Mouse (Mus musculus): ENCODE measurements around the gene Utrn. TPM values are rescaled to one million over a fixed set of nuclear protein-coding genes. Genes with fewer than 3 reads are reported as not detected.

The Utrn gene
- polyA plus RNA-seq, 1 experiment from 2014 or later, result 20.3 TPM

DNA sequence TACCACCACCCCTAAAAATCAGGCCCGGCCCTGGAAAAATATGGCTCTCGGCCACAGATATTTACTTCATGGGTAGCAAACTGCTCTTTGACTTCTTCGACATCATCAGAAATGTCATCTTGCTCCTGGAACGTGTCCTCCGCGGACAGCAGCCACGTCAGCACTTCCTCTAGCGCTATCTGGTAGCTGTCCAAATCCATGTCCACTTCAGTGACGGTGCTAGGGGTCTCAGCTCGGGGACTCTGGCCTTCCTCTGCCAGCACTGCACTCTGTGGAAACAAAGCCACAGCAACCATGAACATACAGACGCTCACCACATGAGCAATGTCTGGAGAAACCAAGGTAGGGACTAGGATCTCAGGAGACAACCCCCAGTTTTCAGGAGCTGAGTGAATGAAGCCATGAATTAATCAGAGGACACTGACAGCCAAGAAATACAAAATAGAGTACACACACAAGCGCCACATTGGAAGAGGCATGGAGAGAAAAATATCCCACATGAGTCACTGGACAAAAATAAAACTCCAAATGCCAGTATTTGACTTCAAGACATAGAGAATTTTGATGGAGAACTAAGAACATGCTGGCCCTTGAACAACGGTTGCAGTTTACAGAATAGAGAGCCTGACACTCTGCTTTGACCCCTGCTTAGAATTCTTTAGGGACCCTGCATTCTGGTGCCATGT is 129.7 kb downstream of the Utrn start:
- Histone ChIP-seq H3K9me3 (ENCODE audit: control insufficient read depth, low read length) (no peaks in the 10 kb centered on the region), H3K4me2 (ENCODE audit: low read length) (no peak overlapping the region), H3K27me3 (replicated peaks; ENCODE audit: control insufficient read depth, insufficient read depth, low read length) (no peaks in the 10 kb centered on the region), H3K27ac (ENCODE audit: low read length) (no peak overlapping the region), H3K4me3 (replicated peaks; ENCODE audit: low read length) (no peak overlapping the region), H3K9ac (replicated peaks; ENCODE audit: low read depth, low read length) (no peak overlapping the region), H3K4me1 (replicated peaks; ENCODE audit: control insufficient read depth, insufficient read depth, low read length) (0 out of 2 replicates have a peak, but pooled peaks cover 3% of the 10 kb centered on the region), H3K36me3 (ENCODE audit: control insufficient read depth, insufficient read depth) (no peaks in the 10 kb centered on the region)
- ATAC-seq, result no peak
- 90% methylated on average over 13 of the region's 13 CpGs for WGBS

DNA sequence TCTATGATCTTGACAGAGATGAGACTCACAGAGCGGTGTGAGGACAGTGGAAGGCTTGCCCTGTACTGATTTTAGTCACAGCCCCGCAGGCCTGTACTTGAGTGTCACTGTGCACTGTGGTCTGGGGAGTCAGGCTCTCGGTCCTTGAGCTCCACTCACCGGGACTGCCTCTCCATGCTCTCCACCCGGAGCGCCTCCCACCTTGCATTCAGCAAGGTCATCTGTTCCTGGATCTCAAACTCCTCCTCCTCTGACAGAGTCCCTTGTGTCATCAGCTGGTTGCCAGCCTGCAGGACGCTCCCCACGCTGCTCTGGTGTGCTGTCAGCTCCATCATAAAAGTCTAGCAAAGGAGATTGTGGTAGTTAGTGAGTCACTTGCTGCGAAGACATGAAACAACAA is 131.2 kb downstream of the Utrn start:
- WGBS, result 88% methylated on average over 9 of the region's 9 CpGs
- ATAC-seq, result no peak
- Histone ChIP-seq H3K4me2 (ENCODE audit: low read length) (no peak overlapping the region), H3K36me3 (ENCODE audit: control insufficient read depth, insufficient read depth) (no peaks in the 10 kb centered on the region), H3K4me3 (replicated peaks; ENCODE audit: low read length) (no peak overlapping the region), H3K9ac (replicated peaks; ENCODE audit: low read depth, low read length) (no peak overlapping the region), H3K27ac (ENCODE audit: low read length) (no peak overlapping the region), H3K9me3 (ENCODE audit: control insufficient read depth, low read length) (no peaks in the 10 kb centered on the region), H3K4me1 (replicated peaks; ENCODE audit: control insufficient read depth, insufficient read depth, low read length) (0 out of 2 replicates have a peak, but pooled peaks cover 3% of the 10 kb centered on the region), H3K27me3 (replicated peaks; ENCODE audit: control insufficient read depth, insufficient read depth, low read length) (no peaks in the 10 kb centered on the region)

DNA sequence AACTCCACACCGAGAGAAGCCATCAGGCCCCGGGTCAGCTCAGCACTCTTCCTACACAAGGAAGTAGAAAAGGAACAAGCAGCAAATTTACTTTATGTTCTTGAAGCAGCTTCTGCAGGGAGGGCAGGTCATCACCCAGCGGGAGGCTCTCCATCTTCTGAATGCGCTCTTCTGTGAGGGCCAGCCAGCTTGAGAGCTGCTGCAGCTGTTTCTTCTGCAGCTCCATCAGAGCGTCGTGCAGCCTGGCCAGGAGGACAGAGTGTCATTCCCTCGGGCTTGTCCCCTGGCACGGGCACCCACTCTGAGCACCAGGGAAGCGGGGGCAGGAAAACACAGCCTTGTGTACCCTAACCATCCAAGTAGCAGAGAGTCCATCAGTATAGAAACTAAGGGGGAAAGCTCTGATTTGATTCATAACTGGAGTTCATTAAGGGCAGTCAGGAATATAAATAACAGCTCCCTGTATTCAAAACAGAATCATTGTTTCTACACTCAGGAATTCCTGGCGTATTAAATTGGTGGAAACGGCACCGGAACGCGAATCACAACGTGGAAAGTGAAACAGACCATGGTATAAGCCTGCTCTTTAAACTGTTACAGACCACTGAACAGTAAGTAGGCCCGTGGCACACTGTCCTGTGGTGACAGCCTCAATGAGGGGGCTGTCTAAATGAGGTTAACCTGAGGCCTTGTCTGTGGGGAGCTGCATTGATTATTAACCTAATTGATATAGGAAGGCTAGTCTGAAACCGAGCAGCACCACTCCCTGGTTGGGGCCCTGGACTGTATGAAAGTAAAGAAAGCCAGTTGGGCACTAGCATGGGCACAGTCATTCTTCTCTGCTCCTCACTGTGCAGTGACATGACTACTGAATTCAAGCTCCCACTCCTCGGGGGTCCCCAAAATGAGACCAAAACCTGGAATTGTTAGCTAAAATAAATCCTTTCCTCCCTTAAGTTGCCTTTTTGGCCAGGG is 132.0 kb downstream of the Utrn start:
- WGBS, result 65% methylated on average over 18 of the region's 18 CpGs
- Histone ChIP-seq H3K9me3 (ENCODE audit: control insufficient read depth, low read length) (no peaks in the 10 kb centered on the region), H3K27me3 (replicated peaks; ENCODE audit: control insufficient read depth, insufficient read depth, low read length) (no peaks in the 10 kb centered on the region), H3K9ac (replicated peaks; ENCODE audit: low read depth, low read length) (no peak overlapping the region), H3K4me1 (replicated peaks; ENCODE audit: control insufficient read depth, insufficient read depth, low read length) (0 out of 2 replicates have a peak, but pooled peaks cover 3% of the 10 kb centered on the region), H3K4me2 (ENCODE audit: low read length) (no peak overlapping the region), H3K27ac (ENCODE audit: low read length) (no peak overlapping the region), H3K36me3 (ENCODE audit: control insufficient read depth, insufficient read depth) (no peaks in the 10 kb centered on the region), H3K4me3 (replicated peaks; ENCODE audit: low read length) (no peak overlapping the region)
- ATAC-seq, result no peak; the same call in 1 of the 2 replicates

DNA sequence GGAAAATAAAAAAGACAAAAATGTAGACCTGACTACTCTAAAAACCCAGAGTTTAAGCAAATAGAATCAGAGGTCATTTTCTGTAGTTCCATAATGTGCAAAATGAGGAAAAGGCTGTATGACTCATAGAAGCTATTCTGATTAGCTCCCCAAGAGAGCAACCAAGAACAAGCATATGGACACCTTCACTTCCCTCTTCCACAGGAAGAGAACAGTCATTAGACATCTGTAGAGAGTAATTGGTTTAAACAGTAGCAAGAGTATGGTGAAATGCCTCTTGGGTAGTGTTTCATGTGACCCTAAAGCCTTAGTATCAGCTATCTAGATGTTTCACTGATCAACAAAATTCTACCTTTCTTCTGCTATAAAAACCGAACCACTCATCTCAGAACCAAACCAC is 133.5 kb downstream of the Utrn start:
- H3K9me3 ChIP-seq (ENCODE audit: control insufficient read depth, low read length), result no peaks in the 10 kb centered on the region
- H3K4me2 ChIP-seq (ENCODE audit: low read length), result no peak overlapping the region
- no peak for ATAC-seq
- no peak overlapping the region for H3K4me3 ChIP-seq (replicated peaks; ENCODE audit: low read length)
- H3K36me3 ChIP-seq (ENCODE audit: control insufficient read depth, insufficient read depth), result no peaks in the 10 kb centered on the region
- 92% methylated on average over 1 of the region's 1 CpGs for WGBS
- H3K4me1 ChIP-seq (replicated peaks; ENCODE audit: control insufficient read depth, insufficient read depth, low read length), result 0 out of 2 replicates have a peak, but pooled peaks cover 3% of the 10 kb centered on the region
- no peak overlapping the region for H3K9ac ChIP-seq (replicated peaks; ENCODE audit: low read depth, low read length)
- no peaks in the 10 kb centered on the region for H3K27me3 ChIP-seq (replicated peaks; ENCODE audit: control insufficient read depth, insufficient read depth, low read length)
- no peak overlapping the region for H3K27ac ChIP-seq (ENCODE audit: low read length)

DNA sequence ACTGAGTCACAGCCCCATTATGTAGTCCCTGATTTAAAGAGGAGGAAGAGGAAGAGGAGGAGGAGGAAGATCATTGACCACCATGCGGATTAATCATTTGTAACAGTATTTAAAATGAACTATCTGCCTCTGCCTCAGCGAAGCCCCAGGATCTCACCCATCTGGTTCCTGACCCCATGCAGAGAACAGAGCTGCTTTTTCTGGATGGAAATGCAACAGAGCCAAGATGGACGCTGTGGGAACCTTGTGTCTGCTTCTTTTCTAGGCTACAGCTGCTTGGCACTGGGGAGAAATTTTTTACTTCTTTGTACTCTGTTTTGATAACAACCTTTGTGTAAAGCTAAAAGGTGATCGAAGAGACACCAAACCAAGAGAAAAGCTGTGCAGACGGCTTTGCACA is 137.7 kb downstream of the Utrn start:
- Histone ChIP-seq H3K4me1 (replicated peaks; ENCODE audit: control insufficient read depth, insufficient read depth, low read length) (peaks cover under 1% of the 10 kb centered on the region), H3K36me3 (ENCODE audit: control insufficient read depth, insufficient read depth) (no peaks in the 10 kb centered on the region), H3K4me2 (ENCODE audit: low read length) (no peak overlapping the region), H3K9ac (replicated peaks; ENCODE audit: low read depth, low read length) (no peak overlapping the region), H3K9me3 (ENCODE audit: control insufficient read depth, low read length) (no peaks in the 10 kb centered on the region), H3K4me3 (replicated peaks; ENCODE audit: low read length) (no peak overlapping the region), H3K27me3 (replicated peaks; ENCODE audit: control insufficient read depth, insufficient read depth, low read length) (no peaks in the 10 kb centered on the region), H3K27ac (ENCODE audit: low read length) (no peak overlapping the region)
- ATAC-seq, result no peak
- WGBS, result 73% methylated on average over 5 of the region's 5 CpGs

DNA sequence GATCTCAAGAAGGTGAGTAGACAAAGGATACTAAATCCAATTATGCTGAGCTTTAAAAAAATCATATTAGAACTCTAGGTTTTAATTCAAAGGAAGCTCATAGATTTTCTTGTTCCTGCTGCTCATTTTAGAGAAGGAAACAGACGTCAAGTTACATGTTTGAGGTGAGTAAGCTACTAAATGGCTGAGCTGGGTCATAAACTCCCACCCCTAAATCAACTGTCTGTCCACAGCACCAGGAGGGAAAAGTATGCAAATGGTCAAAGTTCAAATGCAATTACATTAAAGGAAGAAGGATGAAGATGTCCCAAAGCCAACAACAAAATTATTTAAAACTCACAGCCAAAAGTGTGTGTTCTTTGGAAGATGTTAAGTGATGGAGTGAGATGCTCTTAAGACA is 139.5 kb downstream of the Utrn start:
- 84% methylated on average over 1 of the region's 1 CpGs for WGBS
- Histone ChIP-seq H3K4me3 (replicated peaks; ENCODE audit: low read length) (no peak overlapping the region), H3K9ac (replicated peaks; ENCODE audit: low read depth, low read length) (no peak overlapping the region), H3K36me3 (ENCODE audit: control insufficient read depth, insufficient read depth) (no peaks in the 10 kb centered on the region), H3K9me3 (ENCODE audit: control insufficient read depth, low read length) (no peaks in the 10 kb centered on the region), H3K27ac (ENCODE audit: low read length) (no peak overlapping the region), H3K4me2 (ENCODE audit: low read length) (no peak overlapping the region), H3K4me1 (replicated peaks; ENCODE audit: control insufficient read depth, insufficient read depth, low read length) (peaks cover 10% of the 10 kb centered on the region), H3K27me3 (replicated peaks; ENCODE audit: control insufficient read depth, insufficient read depth, low read length) (no peaks in the 10 kb centered on the region)
- no peak for ATAC-seq

DNA sequence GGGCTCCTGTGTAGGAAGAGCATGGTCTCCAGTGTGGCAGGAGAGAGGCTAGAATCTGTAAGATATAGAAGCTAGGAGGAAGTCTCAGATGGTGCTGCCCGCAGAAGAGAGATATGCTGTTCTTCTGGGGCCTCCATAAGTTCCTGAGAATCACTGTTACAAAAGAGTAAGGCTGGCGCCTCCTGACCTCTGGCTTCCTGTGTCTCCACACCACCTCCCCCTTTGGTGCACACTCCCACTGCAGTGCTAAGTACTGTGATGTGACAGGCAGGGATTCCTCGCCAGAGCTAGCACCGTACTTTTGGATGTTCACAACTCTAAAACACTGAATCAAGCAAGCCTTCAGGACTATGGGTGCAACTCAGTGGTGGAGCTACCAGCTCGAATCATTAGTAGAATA is 140.1 kb downstream of the Utrn start:
- Histone ChIP-seq H3K27ac (ENCODE audit: low read length) (no peak overlapping the region), H3K36me3 (ENCODE audit: control insufficient read depth, insufficient read depth) (no peaks in the 10 kb centered on the region), H3K4me3 (replicated peaks; ENCODE audit: low read length) (no peak overlapping the region), H3K9ac (replicated peaks; ENCODE audit: low read depth, low read length) (no peak overlapping the region), H3K4me1 (replicated peaks; ENCODE audit: control insufficient read depth, insufficient read depth, low read length) (peaks cover 10% of the 10 kb centered on the region), H3K27me3 (replicated peaks; ENCODE audit: control insufficient read depth, insufficient read depth, low read length) (no peaks in the 10 kb centered on the region), H3K4me2 (ENCODE audit: low read length) (no peak overlapping the region), H3K9me3 (ENCODE audit: control insufficient read depth, low read length) (no peaks in the 10 kb centered on the region)
- no peak for ATAC-seq
- WGBS, result 87% methylated on average over 5 of the region's 5 CpGs

DNA sequence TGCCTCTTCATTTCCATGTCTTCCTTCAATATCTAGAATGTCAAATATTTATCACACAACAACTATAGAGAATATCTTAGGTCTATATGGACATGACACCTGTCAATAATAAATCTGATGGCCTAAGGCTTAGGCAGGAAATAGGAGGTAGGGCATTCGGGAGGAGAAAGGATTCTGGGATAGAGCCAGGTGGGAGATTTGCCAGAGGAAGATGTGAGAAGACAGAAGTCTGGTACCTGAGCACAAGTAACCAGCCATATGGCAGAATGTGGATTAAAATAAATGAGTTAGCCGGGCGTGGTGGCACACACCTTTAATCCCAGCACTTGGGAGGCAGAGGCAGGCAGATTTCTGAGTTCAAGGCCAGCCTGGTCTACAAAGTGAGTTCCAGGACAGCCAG is 141.3 kb downstream of the Utrn start:
- Histone ChIP-seq H3K4me3 (replicated peaks; ENCODE audit: low read length) (no peak overlapping the region), H3K9me3 (ENCODE audit: control insufficient read depth, low read length) (no peaks in the 10 kb centered on the region), H3K4me1 (replicated peaks; ENCODE audit: control insufficient read depth, insufficient read depth, low read length) (peaks cover 10% of the 10 kb centered on the region), H3K4me2 (ENCODE audit: low read length) (no peak overlapping the region), H3K9ac (replicated peaks; ENCODE audit: low read depth, low read length) (no peak overlapping the region), H3K27me3 (replicated peaks; ENCODE audit: control insufficient read depth, insufficient read depth, low read length) (no peaks in the 10 kb centered on the region), H3K36me3 (ENCODE audit: control insufficient read depth, insufficient read depth) (no peaks in the 10 kb centered on the region), H3K27ac (ENCODE audit: low read length) (no peak overlapping the region)
- WGBS, result 79% methylated on average over 3 of the region's 3 CpGs
- no peak for ATAC-seq

DNA sequence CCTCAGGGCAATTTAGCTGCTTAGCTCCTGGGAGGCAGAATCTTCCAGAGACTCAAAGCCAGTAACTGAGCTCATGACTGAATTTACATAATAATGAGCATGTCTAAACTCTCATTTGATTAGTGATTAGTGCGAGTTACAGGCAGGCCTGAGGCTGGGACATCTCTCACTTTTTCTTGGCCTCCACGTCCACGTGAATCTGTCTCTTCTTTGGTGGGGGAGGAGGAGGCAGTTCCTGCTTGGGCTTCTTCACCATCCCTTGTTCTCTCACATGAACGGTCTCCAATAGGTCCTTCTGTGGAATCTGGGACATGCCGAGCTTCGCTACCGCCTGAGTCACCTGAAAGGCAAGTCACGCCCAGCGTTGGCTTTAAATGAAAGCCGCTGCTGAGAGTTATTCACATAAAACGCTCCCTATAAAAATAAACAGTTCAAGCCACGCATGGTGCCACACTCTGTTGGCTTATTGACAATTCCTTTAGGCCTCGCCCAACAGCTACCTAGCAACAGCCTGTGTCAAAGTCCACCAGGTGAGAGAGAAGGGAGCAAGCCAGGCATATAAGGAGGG is 143.0 kb downstream of the Utrn start:
- Histone ChIP-seq H3K9ac (replicated peaks; ENCODE audit: low read depth, low read length) (no peak overlapping the region), H3K9me3 (ENCODE audit: control insufficient read depth, low read length) (no peaks in the 10 kb centered on the region), H3K27ac (ENCODE audit: low read length) (no peak overlapping the region; the same call in 1 of the 2 replicates), H3K4me1 (replicated peaks; ENCODE audit: control insufficient read depth, insufficient read depth, low read length) (peaks cover 10% of the 10 kb centered on the region), H3K4me3 (replicated peaks; ENCODE audit: low read length) (no peak overlapping the region), H3K36me3 (ENCODE audit: control insufficient read depth, insufficient read depth) (no peaks in the 10 kb centered on the region), H3K27me3 (replicated peaks; ENCODE audit: control insufficient read depth, insufficient read depth, low read length) (no peaks in the 10 kb centered on the region), H3K4me2 (ENCODE audit: low read length) (peak overlapping the region; percentile 16)
- peak; percentile 79 for ATAC-seq
- 17% methylated on average over 13 of the region's 13 CpGs for WGBS
